ENCODE assay signal across 7 mouse cellular contexts in the genomic region with DNA sequence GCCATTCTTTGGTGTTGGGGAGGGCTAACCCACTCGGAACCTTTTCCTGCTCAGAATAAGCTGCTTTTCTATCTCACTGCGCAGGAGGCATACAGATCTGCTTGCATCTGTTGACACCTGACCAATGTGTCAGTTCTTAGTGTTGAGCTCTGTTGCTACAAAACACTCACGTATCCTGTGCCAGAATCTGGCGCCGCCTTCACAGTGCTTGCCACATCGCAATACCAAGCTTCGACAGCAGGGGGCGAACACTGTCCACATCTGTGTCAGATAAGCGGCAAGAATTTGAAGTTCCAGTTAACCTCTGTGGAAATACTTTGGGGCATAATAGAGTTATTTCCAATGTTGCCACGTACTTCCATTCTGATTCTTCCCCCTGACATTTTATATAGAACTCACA. TPM values are rescaled to one million over a fixed set of nuclear protein-coding genes. Genes with fewer than 3 reads are reported as not detected.
DNase-seq lines count a peak whose midpoint lies in the region; ATAC-seq and TF ChIP-seq lines count a peak whose summit lies in the region.

No protein-coding gene starts in this region.

- intact Hi-C loops in gastrocnemius, postnatal 14 days (cut with DNase I; ENCODE audit: low total_unique reads) = no loop called here

- TF ChIP-seq CTCF in small intestine, adult 2 months (IDR thresholded peaks at IDR 0.05; ENCODE audit: extremely low read depth, insufficient read length, insufficient replicate concordance, low read depth, low read length) = peak; percentile 82; the same call in 1 of the 2 replicates

- TF ChIP-seq POLR2A in small intestine, adult 2 months (IDR thresholded peaks at IDR 0.05; ENCODE audit: low read depth, low read length) = no peak

- 14% methylated on average over 10 of the region's 10 CpGs for WGBS in intestine, embryonic 14.5 days
- WGBS in midbrain, embryonic 12.5 days = 12% methylated on average over 10 of the region's 10 CpGs
- 9% methylated on average over 10 of the region's 10 CpGs for WGBS in small intestine, adult 2 months

- peaks cover 26% of the 10 kb centered on the region for H3K36me3 ChIP-seq in intestine, embryonic 14.5 days (ENCODE audit: control insufficient read depth, insufficient read depth, low read length)
- H3K36me3 ChIP-seq in midbrain, embryonic 12.5 days = peaks cover 29% of the 10 kb centered on the region
- H3K36me3 ChIP-seq in small intestine, adult 2 months (ENCODE audit: control insufficient read depth, insufficient read depth, low read length) = peaks cover 7% of the 10 kb centered on the region; the same call in 1 of the 2 replicates

- no peak overlapping the region for H3K4me2 ChIP-seq in intestine, embryonic 14.5 days (ENCODE audit: low read length)
- no peak overlapping the region for H3K4me2 ChIP-seq in midbrain, embryonic 12.5 days (replicated peaks)

- H3K27me3 ChIP-seq in intestine, embryonic 14.5 days (replicated peaks; ENCODE audit: control insufficient read depth, insufficient read depth, low read length) = no peaks in the 10 kb centered on the region
- no peaks in the 10 kb centered on the region for H3K27me3 ChIP-seq in midbrain, embryonic 12.5 days
- no peaks in the 10 kb centered on the region for H3K27me3 ChIP-seq in small intestine, adult 2 months (ENCODE audit: control insufficient read depth, insufficient read depth, low read length)

- H3K9me3 ChIP-seq in intestine, embryonic 14.5 days (ENCODE audit: control insufficient read depth, low read length) = peaks cover 2% of the 10 kb centered on the region; the same call in 1 of the 2 replicates
- no peaks in the 10 kb centered on the region for H3K9me3 ChIP-seq in midbrain, embryonic 12.5 days

- peak; percentile 91 for ATAC-seq in common myeloid progenitor, adult 5-6 weeks (replicated peaks; ENCODE audit: low read depth, poor library complexity, severe bottlenecking)
- ATAC-seq in intestine, embryonic 14.5 days (replicated peaks; ENCODE audit: low FRiP score, low TSS enrichment, low read depth) = peak; percentile 54; the same call in 1 of the 2 replicates
- ATAC-seq in midbrain, embryonic 12.5 days (ENCODE audit: low FRiP score, low read depth) = peak; percentile 54

- DNase-seq in adrenal gland, adult (ENCODE audit: inconsistent age in 2 of 2, low spot score in 1 of 2) = peak; percentile 90 to 98
- DNase-seq in gastrocnemius, postnatal 14 days = peak; percentile 94
- peak; percentile 99 for DNase-seq in intestine, embryonic 14.5 days (ENCODE audit: low spot score)
- peak; percentile 65 to 96 for DNase-seq in left cerebral cortex, adult 9 months (ENCODE audit: low spot score in 2 of 2)

- no peak overlapping the region for H3K4me3 ChIP-seq in intestine, embryonic 14.5 days (ENCODE audit: low read depth, low read length)
- H3K4me3 ChIP-seq in midbrain, embryonic 12.5 days = no peak overlapping the region
- H3K4me3 ChIP-seq in small intestine, adult 2 months (ENCODE audit: low read depth, low read length) = no peak overlapping the region

- H3K9ac ChIP-seq in intestine, embryonic 14.5 days (ENCODE audit: low read length) = no peak overlapping the region
- H3K9ac ChIP-seq in midbrain, embryonic 12.5 days (replicated peaks) = no peak overlapping the region

- no peak overlapping the region for H3K27ac ChIP-seq in intestine, embryonic 14.5 days (ENCODE audit: low read depth)
- no peak overlapping the region for H3K27ac ChIP-seq in midbrain, embryonic 12.5 days (replicated peaks)
- H3K27ac ChIP-seq in small intestine, adult 2 months (ENCODE audit: insufficient read depth, low read depth, low read length) = 0 out of 2 replicates have a peak overlapping the region, but pooled peaks have one; percentile 1

- H3K4me1 ChIP-seq in intestine, embryonic 14.5 days (replicated peaks; ENCODE audit: control insufficient read depth, insufficient read depth, low read length) = no peaks in the 10 kb centered on the region
- H3K4me1 ChIP-seq in midbrain, embryonic 12.5 days = no peaks in the 10 kb centered on the region
- H3K4me1 ChIP-seq in small intestine, adult 2 months (ENCODE audit: control insufficient read depth, insufficient read depth, insufficient read length, low read length) = no peaks in the 10 kb centered on the region

RNA-seq across cellular contexts. Expression of a gene that starts 25.4 kb away (rescaled TPM):
- total RNA-seq in common myeloid progenitor, adult 5-6 weeks (2017) = 1.8 and 2.0 TPM in 2 replicates
- 10 to 100 TPM; 19.9 to 22.0 TPM for total RNA-seq in gastrocnemius, postnatal 14 days (2021)
- 27.5 and 30.8 TPM in 2 replicates for polyA plus RNA-seq in intestine, embryonic 14.5 days (2014; fragmentation: Nextera tagmentation; extraction: Ambion mirVana)
- 26.6 and 28.8 TPM in 2 replicates for polyA plus RNA-seq in midbrain, embryonic 12.5 days (2016; fragmentation: Nextera tagmentation; extraction: Ambion mirVana)
- polyA plus RNA-seq in small intestine, adult 2 months (2012; rRNA removed) = 2.2 and 2.8 TPM in 2 replicates

RNA-seq across cellular contexts. Expression of a gene that starts 27.6 kb away (rescaled TPM):
- 21.5 and 24.9 TPM in 2 replicates for total RNA-seq in common myeloid progenitor, adult 5-6 weeks (2017)
- total RNA-seq in gastrocnemius, postnatal 14 days (2021) = 10 to 100 TPM; 13.4 to 16.3 TPM
- 12.4 and 14.1 TPM in 2 replicates for polyA plus RNA-seq in intestine, embryonic 14.5 days (2014; fragmentation: Nextera tagmentation; extraction: Ambion mirVana)
- 28.7 and 29.8 TPM in 2 replicates for polyA plus RNA-seq in midbrain, embryonic 12.5 days (2016; fragmentation: Nextera tagmentation; extraction: Ambion mirVana)
- 5.1 and 16.6 TPM in 2 replicates for polyA plus RNA-seq in small intestine, adult 2 months (2012; rRNA removed)
